Mouse (Mus musculus) spleen, adult 2 months (tissue): ENCODE measurements around the gene Cnot10.

Experiments used
- CTCF ChIP-seq: fragments of 200-500 bp; IDR thresholded peaks from 2 replicates; pipeline ENCODE4 v1.5.1; 2011; ENCODE audit warnings: mild to moderate bottlenecking, inconsistent platforms; ENCODE audit not compliant: insufficient read depth, insufficient read length, insufficient replicate concordance; ENCODE audit errors: extremely low read depth
- POLR2A ChIP-seq: fragments of 200-500 bp; IDR thresholded peaks from 2 replicates; pipeline ENCODE4 v1.6.1; 2011; ENCODE audit warnings: low read depth, low read length, inconsistent platforms

GRCm38 (mm10) chr9:114666858-114667257 is 26.9 kb upstream of the Cnot10 start:
- no peak for TF ChIP-seq CTCF
- no peak for TF ChIP-seq POLR2A
